Mouse (Mus musculus): ENCODE data around the gene Slc25a54.

DNA sequence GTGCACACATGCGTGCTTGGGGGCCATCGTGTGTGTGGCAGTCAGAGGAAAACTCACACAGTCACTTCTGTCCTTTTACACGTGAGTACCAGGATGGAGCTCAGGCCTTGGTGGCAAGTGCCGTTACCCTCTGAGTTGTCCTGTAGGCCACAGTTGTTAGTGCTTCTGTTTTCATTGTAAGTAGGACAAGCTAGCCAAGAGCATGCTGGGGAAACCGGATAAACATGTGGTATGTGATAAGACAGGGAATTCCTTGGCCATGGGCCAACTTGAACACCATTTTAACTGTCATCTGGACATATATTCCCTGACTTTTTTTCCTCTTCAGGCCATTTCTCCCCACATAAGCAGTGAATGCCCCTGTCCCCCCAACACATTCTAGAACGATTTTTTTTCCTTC, 45.3 kb downstream of the Slc25a54 start:
- no peak for TF ChIP-seq FLI1 (IDR thresholded peaks at IDR 0.05; ENCODE audit: low read length)
- no peak for TF ChIP-seq GATA1 (IDR thresholded peaks at IDR 0.05; ENCODE audit: borderline replicate concordance, low read length)

Data from megakaryocyte, embryonic 14.5 days (primary cell).